Mouse (Mus musculus) heart, postnatal 14 days (tissue): ENCODE measurements around the gene Hpgd. TPM values are rescaled to one million over a fixed set of nuclear protein-coding genes. Genes with fewer than 3 reads are reported as not detected.

Experiments used
- DNase-seq, 2 experiments: peaks; one replicate each; pipeline ENCODE4 v3.0.0; 2021 to 2022
- intact Hi-C: fragments of 180-260 bp; cut with DNase I; formaldehyde crosslinking; loops from one replicate; pipeline ENCODE4 v1.15.1; 2025
- total RNA-seq, 2 experiments: library from RNA; stranded (reverse); gene quantifications; 2 replicates each; pipeline ENCODE4 v1.2.3; 2021

Gene Hpgd
- total RNA-seq, 2 experiments from 2014 or later, result 5.9 to 7.7 TPM

- no peak for DNase-seq
- intact Hi-C loops, result no loop called here
Measured at GRCm38 (mm10) chr8:56313622-56314021, 19.2 kb downstream of the Hpgd start.

GRCm38 (mm10) chr8:56315189-56315588 is 20.8 kb downstream of the Hpgd start:
- no peak for DNase-seq
- intact Hi-C loops, result no loop called here

GRCm38 (mm10) chr8:56323276-56323675 is 28.9 kb downstream of the Hpgd start:
- intact Hi-C loops, result no loop called here
- no peak for DNase-seq

GRCm38 (mm10) chr8:56327709-56328108 is 33.3 kb downstream of the Hpgd start:
- intact Hi-C loops, result no loop called here
- DNase-seq, result no peak

GRCm38 (mm10) chr8:56328130-56328542 is 33.8 kb downstream of the Hpgd start:
- intact Hi-C loops, result no loop called here
- no peak for DNase-seq

- intact Hi-C loops, result no loop called here
- no peak for DNase-seq
Measured at GRCm38 (mm10) chr8:56335390-56336000, 41.1 kb downstream of the Hpgd start.

- intact Hi-C loops, result no loop called here
- DNase-seq, result no peak
Measured at GRCm38 (mm10) chr8:56336771-56337170, 42.4 kb downstream of the Hpgd start.

GRCm38 (mm10) chr8:56343505-56343904 is 49.1 kb downstream of the Hpgd start:
- intact Hi-C loops, result no loop called here
- peak; percentile 6 to 18 for DNase-seq

GRCm38 (mm10) chr8:56343940-56344339 is 49.6 kb downstream of the Hpgd start:
- peak in 1 of 2 experiments; percentile 16 for DNase-seq

GRCm38 (mm10) chr8:56344359-56344758 is 50.0 kb downstream of the Hpgd start:
- DNase-seq, result no peak
- intact Hi-C loops, result no loop called here

More at GRCm38 (mm10) chr8:56343940-56344339, 49.6 kb downstream of the Hpgd start:
- intact Hi-C loops, result no loop called here

- intact Hi-C loops, result no loop called here
- DNase-seq, result no peak
Measured at GRCm38 (mm10) chr8:56345641-56346420, 51.4 kb downstream of the Hpgd start.

- intact Hi-C loops, result no loop called here
- DNase-seq, result no peak
Measured at GRCm38 (mm10) chr8:56363180-56363579, 68.8 kb downstream of the Hpgd start.
